Mouse (Mus musculus) C2C12 (cell line): Measurements from ENCODE around the gene Sgsm2. TPM values are rescaled to one million over a fixed set of nuclear protein-coding genes. Genes with fewer than 3 reads are reported as not detected.
A peak's percentile ranks its signal among the peaks of the same experiment; 100 is the strongest.

Source experiments
- H3K27me3 ChIP-seq: one replicate; pipeline ENCODE4 v1.6.1; 2011; ENCODE audit not compliant: control insufficient read depth, insufficient read depth, insufficient read length
- H3K36me3 ChIP-seq: one replicate; pipeline ENCODE4 v1.6.1; 2011; ENCODE audit not compliant: control insufficient read depth, insufficient read depth
- H3K4me3 ChIP-seq: one replicate; pipeline ENCODE4 v1.5.1; 2011; ENCODE audit warnings: mild to moderate bottlenecking, control low read depth; ENCODE audit not compliant: poor library complexity, insufficient read depth, severe bottlenecking
- H3K79me2 ChIP-seq: one replicate; pipeline ENCODE4 v1.6.1; 2011; ENCODE audit not compliant: control insufficient read depth, insufficient read depth
- H3K79me3 ChIP-seq: one replicate; pipeline ENCODE4 v1.6.1; 2011; ENCODE audit warnings: low read depth, control low read depth
- H3ac ChIP-seq: one replicate; pipeline ENCODE3; 2011; ENCODE audit warnings: low read depth; ENCODE audit not compliant: control insufficient read depth, insufficient read length
- CEBPB ChIP-seq: IDR thresholded peaks from one replicate; pipeline ENCODE4 v1.6.1; 2011; ENCODE audit warnings: low read depth, mild to moderate bottlenecking, control low read depth, moderate library complexity
- CTCF ChIP-seq: IDR thresholded peaks from one replicate; pipeline ENCODE4 v1.5.1; 2011; ENCODE audit not compliant: control insufficient read depth, insufficient read depth, insufficient read length
- FOSL1 ChIP-seq: IDR thresholded peaks from one replicate; pipeline ENCODE4 v1.8.0; 2011; ENCODE audit warnings: mild to moderate bottlenecking, low read length; ENCODE audit not compliant: poor library complexity, insufficient read depth, severe bottlenecking
- MAX ChIP-seq: IDR thresholded peaks from one replicate; pipeline ENCODE4 v1.6.1; 2011; ENCODE audit warnings: mild to moderate bottlenecking, control low read depth
- MYOD1 ChIP-seq: IDR thresholded peaks from one replicate; pipeline ENCODE4 v1.6.1; 2011; ENCODE audit warnings: low read depth; ENCODE audit not compliant: control insufficient read depth, insufficient read length
- MYOG ChIP-seq: IDR thresholded peaks from one replicate; pipeline ENCODE4 v1.6.1; 2011; ENCODE audit not compliant: control insufficient read depth, insufficient read length; ENCODE audit errors: extremely low read depth
- USF1 ChIP-seq: IDR thresholded peaks from one replicate; pipeline ENCODE4 v1.6.1; 2011; ENCODE audit warnings: low read depth, mild to moderate bottlenecking, control low read depth, moderate library complexity
- polyA plus RNA-seq: library from polyadenylated mRNA; unstranded; fragments of >200 nt; fragmentation: generic; extraction: Trizol; gene quantifications from one replicate; pipeline ENCODE4 v1.2.1, GENCODE M21; 2012; ENCODE audit warnings: missing spikeins

Gene Sgsm2
- polyA plus RNA-seq, 1 experiment: 7.8 TPM

GRCm38 (mm10) chr11:74907850-74908249 is 11.0 kb upstream of the Sgsm2 start:
- Histone ChIP-seq H3K79me3 (peaks cover 10% of the 10 kb centered on the region), H3K36me3 (peaks cover 75% of the 10 kb centered on the region), H3K4me3 (no peak overlapping the region), H3K27me3 (no peaks in the 10 kb centered on the region), H3ac (no peak overlapping the region), H3K79me2 (peaks cover 31% of the 10 kb centered on the region)
- no peak for TF ChIP-seq CEBPB
- TF ChIP-seq FOSL1: no peak
- TF ChIP-seq MAX: no peak
- TF ChIP-seq USF1: no peak
- TF ChIP-seq MYOD1: no peak
- TF ChIP-seq MYOG: no peak
- TF ChIP-seq CTCF: no peak

GRCm38 (mm10) chr11:74902416-74902815 is 5.6 kb upstream of the Sgsm2 start:
- TF ChIP-seq FOSL1 (no peak), MAX (no peak)
- peaks cover 85% of the 10 kb centered on the region for H3K79me2 ChIP-seq
- no peak overlapping the region for H3K4me3 ChIP-seq
- H3K27me3 ChIP-seq: no peaks in the 10 kb centered on the region
- H3K79me3 ChIP-seq: peaks cover 53% of the 10 kb centered on the region
- H3ac ChIP-seq: no peak overlapping the region
- peaks cover 86% of the 10 kb centered on the region for H3K36me3 ChIP-seq

GRCm38 (mm10) chr11:74901555-74901954 is 4.7 kb upstream of the Sgsm2 start:
- no peak overlapping the region for H3ac ChIP-seq
- no peak for TF ChIP-seq USF1
- no peak for TF ChIP-seq MYOD1
- no peak for TF ChIP-seq MAX
- TF ChIP-seq CTCF: no peak
- TF ChIP-seq FOSL1: no peak
- no peak for TF ChIP-seq CEBPB
- TF ChIP-seq MYOG: no peak
- H3K27me3 ChIP-seq: no peaks in the 10 kb centered on the region
- H3K79me3 ChIP-seq: peaks cover 55% of the 10 kb centered on the region
- H3K4me3 ChIP-seq: no peak overlapping the region
- H3K79me2 ChIP-seq: peaks cover 85% of the 10 kb centered on the region
- peaks cover 78% of the 10 kb centered on the region for H3K36me3 ChIP-seq

DNA sequence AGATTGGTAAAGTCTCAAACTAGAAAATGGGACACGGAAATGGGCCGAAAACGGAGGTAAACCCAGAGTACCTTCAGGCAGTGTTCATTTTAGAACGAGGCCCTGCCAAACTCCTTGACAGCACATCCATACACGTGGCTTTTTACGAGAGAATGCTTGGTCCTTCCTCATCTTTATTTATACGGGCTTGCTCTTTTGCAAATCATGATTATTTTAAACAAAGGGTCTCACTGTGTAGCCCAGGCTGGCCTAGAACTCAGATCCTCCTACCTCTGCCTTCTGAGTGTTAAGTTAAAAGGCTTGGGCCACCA is 1.6 kb upstream of the Sgsm2 start:
- TF ChIP-seq USF1: no peak
- no peak for TF ChIP-seq MYOD1
- no peak for TF ChIP-seq MAX
- no peak for TF ChIP-seq CTCF
- TF ChIP-seq FOSL1: no peak
- no peak for TF ChIP-seq MYOG
- TF ChIP-seq CEBPB: no peak

GRCm38 (mm10) chr11:74897678-74898516 is 1.0 kb upstream of the Sgsm2 start, which contains the start of gene Tsr1:
Gene Tsr1, plus strand, starts transcription at chr11:74898071.
- Histone ChIP-seq H3K27me3 (no peaks in the 10 kb centered on the region), H3K36me3 (peaks cover 41% of the 10 kb centered on the region), H3K79me3 (peaks cover 45% of the 10 kb centered on the region), H3K79me2 (peaks cover 59% of the 10 kb centered on the region), H3ac (peak within 1 kb of the TSS; percentile 92), H3K4me3 (peak within 1 kb of the TSS; percentile 100)
- TF ChIP-seq FOSL1 (no peak), MYOG (no peak), CTCF (no peak), USF1 (peak; percentile 26), MAX (peak; percentile 97), MYOD1 (no peak)

More for the DNA sequence above, 1.6 kb upstream of the Sgsm2 start:
- H3ac ChIP-seq: peak overlapping the region; percentile 92
- peaks cover 64% of the 10 kb centered on the region for H3K79me2 ChIP-seq
- peaks cover 51% of the 10 kb centered on the region for H3K79me3 ChIP-seq
- no peaks in the 10 kb centered on the region for H3K27me3 ChIP-seq
- H3K4me3 ChIP-seq: peak overlapping the region; percentile 100
- peaks cover 47% of the 10 kb centered on the region for H3K36me3 ChIP-seq
